Mouse (Mus musculus) G1E (cell line): ENCODE data around the gene Scaf11.

Experiments
- CTCF ChIP-seq: IDR thresholded peaks from 2 replicates; pipeline ENCODE4 v1.5.1; 2012; ENCODE audit warnings: low read depth, low read length, inconsistent platforms, mixed read lengths
- GATA1 ChIP-seq: IDR thresholded peaks from 2 replicates; pipeline ENCODE4 v1.6.1; 2012; ENCODE audit warnings: borderline replicate concordance, low read length, inconsistent platforms, mixed read lengths
- POLR2AphosphoS5 ChIP-seq: IDR thresholded peaks from 2 replicates; pipeline ENCODE4 v1.6.1; 2012; ENCODE audit warnings: low read depth, low read length, inconsistent platforms; ENCODE audit not compliant: insufficient replicate concordance

- no peak for TF ChIP-seq CTCF
- TF ChIP-seq GATA1, result no peak
- no peak for TF ChIP-seq POLR2AphosphoS5
Observed at GRCm38 (mm10) chr15:96475571-96475972, 14.9 kb upstream of the Scaf11 start.
